Mouse (Mus musculus) layer of hippocampus, adult 9-10 months (tissue): ENCODE measurements around the gene Cfap61.
A peak's percentile ranks its signal among the peaks of the same experiment; 100 is the strongest.

Experiments
- DNase-seq: peaks from one replicate; pipeline ENCODE4 v3.0.0; 2022; ENCODE audit warnings: low spot score

The Cfap61 gene

DNA sequence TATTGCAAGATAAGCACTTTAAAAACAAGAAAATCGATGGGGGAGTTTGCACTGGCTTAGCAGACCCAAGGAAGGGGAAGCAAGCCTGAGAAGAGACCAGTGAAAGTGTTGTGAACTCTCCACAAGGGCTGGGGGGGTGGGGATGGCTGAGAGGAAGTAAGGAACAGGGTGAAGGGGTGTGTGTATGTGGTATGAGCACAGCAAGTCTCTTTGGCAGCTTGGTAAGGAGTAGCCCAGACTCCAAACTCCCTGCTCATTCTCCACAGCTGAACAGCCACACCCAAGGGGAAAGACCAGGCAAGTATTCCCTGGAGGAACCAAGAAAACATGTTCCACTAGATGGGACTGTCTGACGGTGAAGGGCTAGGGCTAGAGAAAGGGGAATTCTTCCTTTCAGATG is 76.2 kb downstream of the Cfap61 start:
- DNase-seq, result no peak

DNA sequence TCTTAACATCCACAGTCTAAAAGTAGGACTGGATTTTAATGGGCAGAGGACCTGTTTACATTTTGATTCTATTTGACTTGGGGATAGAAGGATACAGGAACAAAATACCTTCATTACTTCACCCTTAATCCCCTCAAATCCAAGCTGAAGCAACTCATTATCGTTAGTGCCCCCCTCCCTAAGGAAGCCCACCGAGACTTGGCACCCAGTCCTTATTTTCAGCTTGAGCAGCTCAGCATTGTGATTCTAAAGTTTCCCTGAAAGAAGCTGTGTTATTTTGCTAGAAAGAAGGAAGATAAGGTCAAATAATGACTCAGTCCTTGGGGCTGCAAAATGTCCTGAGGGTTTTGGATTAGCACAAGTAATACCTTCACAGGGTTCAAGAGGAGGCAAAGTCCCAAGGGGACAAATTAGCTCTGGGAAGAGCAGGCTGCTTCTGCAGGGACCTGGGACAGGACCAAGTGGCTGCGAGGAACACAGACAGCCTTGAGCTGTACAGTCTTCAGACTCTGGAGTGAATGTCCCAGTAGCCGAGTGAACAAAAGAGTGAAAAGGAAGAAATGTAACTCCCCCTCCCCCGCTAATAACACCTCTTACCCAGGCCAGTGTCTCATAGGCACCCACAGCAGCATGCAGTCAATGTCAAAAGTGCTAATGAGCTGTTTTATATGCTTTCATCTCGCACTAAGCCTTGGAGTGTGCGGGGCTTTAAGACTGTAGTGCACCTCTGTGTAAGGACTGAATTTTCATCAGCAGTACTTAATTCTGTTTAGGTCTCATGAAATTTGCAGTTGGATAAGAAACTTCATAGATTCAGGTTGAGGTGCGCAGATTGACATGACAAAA is 81.0 kb downstream of the Cfap61 start:
- DNase-seq, result no peak

GRCm38 (mm10) chr2:146022846-146023245 is 88.3 kb downstream of the Cfap61 start:
- no peak for DNase-seq

DNA sequence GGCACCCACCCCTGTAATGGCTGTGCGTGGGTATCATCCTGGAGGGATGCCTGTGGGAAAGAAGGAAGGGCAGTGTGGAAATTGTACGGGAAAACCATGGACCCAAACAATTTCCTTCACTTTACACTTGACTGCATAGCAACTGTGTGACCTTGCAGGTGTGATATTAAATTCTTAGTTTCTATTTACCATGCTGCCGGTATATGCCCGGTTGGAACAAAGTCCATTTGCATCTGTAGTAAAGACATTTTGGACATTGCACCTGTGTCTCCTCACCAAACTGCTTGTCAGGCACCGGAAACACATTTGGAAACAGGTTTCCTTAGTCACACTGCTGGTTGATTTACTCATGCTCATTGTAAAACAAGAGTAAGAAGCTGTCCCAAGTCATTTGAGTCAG is 109.1 kb downstream of the Cfap61 start:
- DNase-seq, result no peak

DNA sequence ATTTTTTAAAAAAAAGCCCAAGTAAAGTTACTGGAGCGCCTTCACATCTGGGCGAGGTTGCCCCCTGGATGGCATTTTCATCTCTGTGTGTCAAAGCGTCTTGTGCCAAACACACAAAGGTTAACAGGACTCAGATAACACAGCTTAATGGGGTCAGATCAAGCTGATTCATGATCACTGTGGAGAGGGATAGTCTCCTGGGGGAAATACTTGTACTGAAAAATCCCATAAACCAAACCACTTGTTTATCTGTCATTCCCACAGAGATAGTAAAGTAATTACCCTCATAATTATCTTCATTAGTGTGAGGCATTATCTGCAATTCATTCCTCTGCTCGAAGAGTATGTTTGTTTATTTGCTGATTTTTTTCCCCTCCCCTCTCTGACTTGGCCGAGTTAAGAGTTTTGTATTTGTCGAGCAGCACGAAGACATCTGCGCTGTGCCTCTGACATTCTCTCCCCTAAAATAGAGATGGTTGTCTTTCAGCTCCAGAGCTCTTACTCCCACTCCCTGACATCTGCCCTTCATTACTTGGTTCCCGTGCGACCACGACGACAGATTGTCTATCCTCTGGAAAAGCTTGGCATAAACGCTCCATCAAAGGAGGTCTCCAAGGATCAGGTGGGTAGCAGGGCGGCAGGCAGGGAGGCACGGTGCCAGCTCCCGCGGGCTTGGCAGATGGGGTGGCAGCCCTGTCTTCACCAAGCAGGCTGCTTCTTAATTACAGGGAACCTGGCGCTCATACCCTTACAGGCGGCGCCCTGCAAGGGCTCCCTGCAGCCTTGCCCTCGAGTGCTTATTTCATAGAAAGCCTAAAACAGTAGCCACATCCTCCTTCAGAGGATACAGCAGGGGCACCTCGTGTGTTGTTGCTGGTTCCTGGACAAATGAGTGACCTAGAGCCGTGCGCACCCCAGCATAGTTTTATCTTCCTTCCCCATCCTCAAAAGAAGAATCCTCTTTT is 110.6 kb downstream of the Cfap61 start:
- peak; percentile 37 for DNase-seq

DNA sequence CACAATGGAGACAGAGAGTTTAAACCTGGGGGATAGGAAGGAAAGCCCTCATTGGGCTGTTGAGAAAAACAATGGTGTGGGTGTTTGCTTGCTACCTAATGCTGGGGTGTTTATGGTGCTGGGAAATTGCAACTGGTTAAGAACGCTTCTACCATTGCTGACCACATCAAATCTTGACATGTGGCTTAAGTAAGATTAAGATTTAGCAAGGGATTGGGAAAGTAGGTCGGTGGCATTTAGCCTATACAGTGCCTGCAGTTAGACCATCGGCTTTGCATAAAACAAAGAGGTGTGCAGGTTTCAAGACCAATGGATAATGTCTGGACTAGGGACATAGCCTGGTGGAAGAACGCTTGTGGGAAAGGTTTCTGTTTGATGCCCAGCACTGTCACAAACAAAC is 113.1 kb downstream of the Cfap61 start:
- no peak for DNase-seq

GRCm38 (mm10) chr2:146048221-146048829 is 113.7 kb downstream of the Cfap61 start:
- no peak for DNase-seq

- no peak for DNase-seq
Measured at GRCm38 (mm10) chr2:146049339-146049738, 114.8 kb downstream of the Cfap61 start.

- no peak for DNase-seq
Measured at GRCm38 (mm10) chr2:146050069-146050468, 115.5 kb downstream of the Cfap61 start.

DNA sequence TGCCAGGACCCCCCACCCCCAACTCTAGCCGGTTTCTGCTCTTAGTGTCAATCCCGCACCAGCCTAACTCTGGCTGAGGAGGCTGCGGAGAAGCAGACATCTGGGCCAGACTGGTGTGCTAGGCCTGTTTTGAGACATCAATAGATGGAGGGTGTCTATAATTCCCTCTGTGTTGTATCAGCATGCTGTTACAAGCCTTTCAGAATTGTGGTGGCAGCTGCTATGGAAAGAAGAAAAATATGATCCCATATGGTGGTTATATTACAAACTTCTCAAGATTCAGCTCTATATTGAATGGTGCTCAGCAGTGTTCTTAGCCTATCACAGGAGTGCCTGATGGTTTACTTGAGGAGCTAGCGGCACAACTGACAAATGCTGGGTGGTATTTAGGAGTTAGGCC is 116.8 kb downstream of the Cfap61 start:
- DNase-seq, result peak; percentile 17

DNA sequence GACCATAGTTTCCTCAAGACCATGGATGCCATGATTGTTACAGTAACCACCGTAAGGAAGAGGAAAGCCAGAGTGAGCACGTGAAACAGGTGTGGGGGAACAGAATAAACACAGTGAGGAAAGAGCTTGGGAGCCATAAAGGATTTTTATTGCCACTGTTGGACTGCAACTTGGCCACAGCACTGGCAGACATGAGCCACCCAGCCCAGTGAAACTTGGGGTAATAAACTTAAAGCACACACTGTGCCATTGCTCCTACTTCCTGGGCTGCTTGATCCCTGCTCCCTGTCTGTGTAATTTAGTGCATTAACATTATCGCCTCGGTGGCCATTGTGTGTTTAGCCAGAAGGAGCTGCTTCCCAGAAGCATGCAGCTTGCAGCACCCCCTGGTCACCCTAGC is 122.5 kb downstream of the Cfap61 start:
- DNase-seq, result no peak

GRCm38 (mm10) chr2:146058791-146059190 is 124.2 kb downstream of the Cfap61 start:
- DNase-seq, result no peak

- no peak for DNase-seq
Measured at GRCm38 (mm10) chr2:146061421-146062300, 127.1 kb downstream of the Cfap61 start.

DNA sequence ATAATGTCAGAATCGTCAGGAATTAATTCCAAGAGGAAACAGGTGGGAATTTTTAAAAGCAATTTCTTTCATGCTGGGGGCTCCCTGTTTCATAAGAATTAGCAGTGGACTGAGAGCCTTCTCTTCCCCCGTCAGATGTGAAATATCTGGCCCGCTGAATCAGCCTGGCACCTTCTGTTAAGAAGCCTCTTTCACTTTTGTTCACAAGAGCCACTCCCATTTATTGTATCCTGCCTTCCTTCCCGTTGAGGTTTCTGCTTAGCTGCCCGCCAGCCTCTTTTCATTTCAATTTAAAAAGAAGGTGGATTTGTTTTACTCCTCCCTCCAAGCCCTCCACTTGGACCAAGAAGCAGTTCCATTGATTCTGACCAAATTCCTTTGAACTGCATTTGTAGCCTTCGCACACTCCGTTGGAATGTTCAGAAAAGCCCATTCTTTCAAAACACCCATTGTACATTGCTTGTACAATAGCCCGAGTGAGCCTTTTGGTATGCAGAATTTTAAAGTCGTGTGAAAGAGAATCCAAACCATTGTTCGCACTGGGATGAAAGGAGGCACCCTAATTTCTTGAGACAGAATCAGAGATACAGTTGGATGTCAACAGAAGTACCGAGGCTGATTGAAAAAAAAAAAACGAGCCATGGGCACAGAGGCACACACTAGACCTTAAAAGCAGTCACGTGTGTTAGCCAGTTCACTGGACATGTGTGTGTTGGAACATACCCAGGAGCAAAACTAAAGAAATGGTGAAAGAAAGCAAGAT is 127.9 kb downstream of the Cfap61 start:
- no peak for DNase-seq

DNA sequence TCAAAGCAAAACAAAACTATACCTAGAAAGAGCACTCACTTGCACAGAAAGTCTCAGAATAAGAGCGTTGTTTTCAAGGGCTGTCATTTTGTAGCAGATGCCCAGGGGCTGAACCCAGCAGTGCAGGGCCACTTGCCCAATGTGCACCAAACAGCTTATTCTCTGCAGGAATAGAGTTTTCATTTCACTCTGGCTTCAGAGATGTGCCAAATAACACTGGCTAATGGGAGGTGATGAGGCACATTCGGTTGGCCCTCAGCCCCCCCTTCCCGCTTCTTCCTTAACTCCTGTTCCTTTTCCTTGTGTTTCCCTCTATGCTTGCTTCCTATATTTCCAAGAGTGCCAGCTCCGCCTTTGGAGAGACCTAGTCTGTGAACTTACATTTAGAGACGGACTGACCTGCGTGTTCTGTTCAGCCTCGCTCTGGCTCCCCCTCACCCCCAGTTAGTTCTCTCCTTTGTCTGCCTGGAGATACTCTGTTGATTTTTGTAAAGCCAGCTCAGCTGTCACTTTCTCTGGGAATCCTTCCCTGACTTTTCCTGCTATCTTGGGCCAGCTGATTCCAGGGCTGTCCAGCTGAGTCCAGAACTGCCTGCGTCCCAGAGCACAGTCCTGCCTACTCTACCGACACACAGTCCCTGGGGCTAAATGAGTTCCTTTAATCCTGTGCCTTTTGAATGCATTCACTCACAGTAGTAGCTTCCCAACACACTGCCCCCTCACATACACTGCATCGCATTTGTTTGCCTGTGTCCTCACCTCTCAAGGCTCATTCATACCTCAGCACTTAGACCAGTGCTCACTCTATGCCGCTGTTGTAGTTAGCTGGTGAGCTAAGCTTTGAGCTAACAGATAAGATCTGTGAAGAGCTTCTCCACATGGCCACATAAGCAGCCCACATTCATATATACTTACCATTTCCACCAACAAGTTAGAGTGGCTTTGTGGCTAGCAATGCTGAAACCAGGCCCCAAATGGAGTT is 128.8 kb downstream of the Cfap61 start:
- DNase-seq, result no peak

DNA sequence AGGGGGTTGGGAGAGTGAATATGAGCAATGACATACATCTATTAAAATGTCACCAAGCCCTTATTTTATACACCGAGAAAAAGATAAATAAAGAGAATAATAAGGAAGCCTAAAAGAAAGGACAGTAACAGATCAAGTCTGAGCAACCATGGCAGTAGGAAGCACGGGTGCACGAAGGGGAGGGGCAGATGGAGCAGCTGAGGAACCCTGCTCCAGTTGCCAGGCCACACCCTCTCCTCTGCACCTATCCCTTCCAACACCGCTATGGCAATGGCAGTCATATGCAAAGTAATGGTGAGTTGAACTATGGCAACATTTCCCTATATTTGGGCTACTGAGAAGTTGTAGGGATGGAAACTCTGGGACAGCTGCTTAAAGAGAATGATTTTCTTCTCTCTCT is 132.8 kb downstream of the Cfap61 start:
- DNase-seq, result no peak

- DNase-seq, result no peak
Measured at GRCm38 (mm10) chr2:146073300-146073699, 138.7 kb downstream of the Cfap61 start.

DNA sequence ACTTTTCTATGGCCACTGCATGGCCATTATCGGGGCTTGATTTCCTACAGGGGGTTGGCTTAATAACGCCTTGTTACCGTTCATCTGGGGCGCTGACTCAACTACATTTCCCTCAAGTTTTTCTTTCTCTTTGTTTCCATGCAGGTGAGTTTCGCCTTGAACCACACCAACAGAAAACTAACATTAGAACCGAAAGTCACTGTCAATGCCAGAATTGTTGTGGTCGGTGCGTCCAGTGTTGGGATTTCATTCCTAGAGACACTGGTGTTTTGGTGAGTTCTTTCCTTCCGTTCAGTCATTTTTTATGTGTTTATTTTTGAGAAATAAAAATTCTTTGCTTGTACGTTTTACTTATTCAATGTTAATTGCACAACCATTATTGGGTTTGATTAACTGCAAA is 142.5 kb downstream of the Cfap61 start:
- no peak for DNase-seq

DNA sequence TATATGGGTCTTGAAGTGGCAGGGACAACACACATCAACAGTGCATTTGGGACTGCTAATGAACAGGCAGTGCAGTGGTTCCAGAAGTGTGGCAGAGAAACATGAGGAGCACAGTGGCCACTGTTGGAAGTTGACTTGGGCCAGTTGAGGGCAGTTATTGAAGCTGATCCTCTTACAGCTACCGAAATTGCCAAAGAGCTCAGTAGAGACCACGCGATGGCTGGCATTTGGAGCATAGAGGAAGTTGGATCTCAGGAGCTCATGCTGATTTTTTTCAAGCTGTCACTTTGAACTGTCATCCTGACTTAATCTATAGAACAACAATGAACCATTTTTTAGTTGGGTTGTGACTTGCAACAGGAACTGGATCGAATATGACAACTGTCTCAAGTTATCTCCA is 145.7 kb downstream of the Cfap61 start:
- no peak for DNase-seq
